Mouse (Mus musculus) ES-Bruce4 (cell line): ENCODE measurements around the gene Heatr4. TPM values are rescaled to one million over a fixed set of nuclear protein-coding genes. Genes with fewer than 3 reads are reported as not detected.
"Not testable (repeated sequence)": the region's sequence is repeated elsewhere in the genome, so short reads cannot be mapped to it uniquely, and the experiment has no call there.

ENCODE experiments used
- H3K27ac ChIP-seq: 2 replicates; pipeline ENCODE4 v1.5.1; 2012; ENCODE audit warnings: low read length, inconsistent platforms; ENCODE audit not compliant: insufficient read depth
- H3K27me3 ChIP-seq: 2 replicates; pipeline ENCODE4 v1.6.1; 2012; ENCODE audit warnings: mild to moderate bottlenecking, low read length, inconsistent platforms; ENCODE audit not compliant: control insufficient read depth, poor library complexity, insufficient read depth, severe bottlenecking
- H3K36me3 ChIP-seq: 2 replicates; pipeline ENCODE4 v1.6.1; 2012; ENCODE audit warnings: inconsistent platforms, mild to moderate bottlenecking, low read length, moderate library complexity; ENCODE audit not compliant: control insufficient read depth, poor library complexity, insufficient read depth, severe bottlenecking
- H3K4me1 ChIP-seq: one replicate; pipeline ENCODE4 v1.8.1; 2011; ENCODE audit warnings: low read length; ENCODE audit not compliant: control insufficient read depth, insufficient read depth
- H3K4me3 ChIP-seq: 2 replicates; pipeline ENCODE4 v1.5.1; 2011; ENCODE audit warnings: low read depth, mild to moderate bottlenecking, low read length
- H3K9ac ChIP-seq: 2 replicates; pipeline ENCODE4 v1.6.1; 2012; ENCODE audit warnings: low read depth, mild to moderate bottlenecking, inconsistent platforms; ENCODE audit not compliant: poor library complexity, severe bottlenecking
- H3K9me3 ChIP-seq: replicated peaks from 2 replicates; pipeline ENCODE4 v1.6.1; 2012; ENCODE audit warnings: mild to moderate bottlenecking, low read length, inconsistent platforms; ENCODE audit not compliant: control insufficient read depth, poor library complexity, insufficient read depth, severe bottlenecking
- CTCF ChIP-seq: IDR thresholded peaks from one replicate; pipeline ENCODE4 v1.8.1; 2011; ENCODE audit warnings: low read depth, low read length
- EP300 ChIP-seq: IDR thresholded peaks from 2 replicates; pipeline ENCODE4 v1.6.1; 2011; ENCODE audit warnings: low read depth, low read length; ENCODE audit not compliant: insufficient read depth
- POLR2A ChIP-seq: IDR thresholded peaks from one replicate; pipeline ENCODE4 v1.8.1; 2011; ENCODE audit warnings: low read length; ENCODE audit not compliant: insufficient read depth
- polyA plus RNA-seq: library from polyadenylated mRNA; stranded (reverse); fragments of >200 nt; gene quantifications from 2 replicates; pipeline ENCODE4 v1.2.4, GENCODE M21; 2011; ENCODE audit warnings: low read depth; ENCODE audit not compliant: missing spikeins, insufficient read depth, insufficient read length

Gene Heatr4
- polyA plus RNA-seq, 1 experiment: not detected

DNA sequence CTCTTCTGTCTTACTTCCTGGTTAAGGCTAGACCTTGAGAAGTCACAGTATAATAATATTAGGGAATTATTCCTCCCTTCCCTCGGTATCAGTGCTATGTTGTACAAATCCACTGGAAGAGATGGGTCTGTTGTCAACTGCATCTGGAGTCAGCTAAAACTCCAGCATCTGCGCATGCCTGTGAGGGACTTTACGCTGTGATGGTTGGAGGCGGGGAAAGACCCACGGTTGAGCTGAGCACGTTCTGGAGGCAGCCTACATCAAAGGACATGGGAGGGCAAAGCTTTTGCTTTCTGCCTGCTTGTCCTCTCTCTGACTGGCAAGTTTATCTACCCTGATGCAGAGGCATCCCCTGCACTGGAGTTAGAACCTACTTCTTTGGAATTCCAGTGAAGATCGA is 41.2 kb upstream of the Heatr4 start:
- Histone ChIP-seq H3K4me1 (no peaks in the 10 kb centered on the region), H3K4me3 (no peak overlapping the region), H3K27ac (no peak overlapping the region), H3K9ac (no peak overlapping the region), H3K27me3 (no peaks in the 10 kb centered on the region), H3K36me3 (no peaks in the 10 kb centered on the region), H3K9me3 (peaks cover 33% of the 10 kb centered on the region)
- TF ChIP-seq EP300 (no peak), POLR2A (no peak), CTCF (no peak)

DNA sequence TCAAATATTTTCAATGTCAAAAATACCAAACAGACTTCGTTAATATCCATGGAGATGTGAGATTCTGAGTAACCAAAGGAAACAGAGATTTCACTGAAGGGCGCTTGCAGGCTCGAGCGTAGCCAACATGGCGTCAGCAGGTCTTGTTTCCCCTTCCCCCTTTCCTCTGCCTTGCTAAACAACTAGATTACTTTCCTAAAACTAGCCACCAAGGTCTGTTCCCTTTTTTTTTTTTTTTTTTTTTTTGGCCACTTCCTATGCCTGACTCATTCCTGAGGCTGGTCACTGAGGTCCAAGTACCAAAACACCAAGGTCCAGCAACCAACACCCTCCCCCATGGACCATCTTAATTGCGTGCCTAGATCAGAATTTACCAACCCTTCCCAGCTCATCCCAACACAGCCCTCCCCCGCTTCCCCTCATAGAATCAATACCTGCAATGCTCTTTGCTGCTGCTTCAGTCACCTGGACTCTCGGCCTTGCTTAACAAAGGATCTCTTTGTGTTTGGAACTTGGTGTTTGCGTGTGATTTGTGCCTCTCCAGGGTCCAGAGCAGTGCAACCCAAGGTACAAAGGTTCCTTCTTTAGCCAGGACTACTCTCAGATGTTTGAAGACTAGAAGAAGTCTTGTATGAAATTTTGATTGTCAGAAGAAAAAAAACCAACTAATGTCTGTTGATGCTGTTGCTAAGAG is 38.5 kb upstream of the Heatr4 start:
- Histone ChIP-seq H3K36me3 (no peaks in the 10 kb centered on the region), H3K9ac (no peak overlapping the region), H3K27ac (no peak overlapping the region), H3K9me3 (peaks cover 30% of the 10 kb centered on the region), H3K27me3 (no peaks in the 10 kb centered on the region; the same call in 1 of the 2 replicates), H3K4me3 (no peak overlapping the region), H3K4me1 (no peaks in the 10 kb centered on the region)
- TF ChIP-seq POLR2A (no peak), CTCF (no peak), EP300 (no peak)

DNA sequence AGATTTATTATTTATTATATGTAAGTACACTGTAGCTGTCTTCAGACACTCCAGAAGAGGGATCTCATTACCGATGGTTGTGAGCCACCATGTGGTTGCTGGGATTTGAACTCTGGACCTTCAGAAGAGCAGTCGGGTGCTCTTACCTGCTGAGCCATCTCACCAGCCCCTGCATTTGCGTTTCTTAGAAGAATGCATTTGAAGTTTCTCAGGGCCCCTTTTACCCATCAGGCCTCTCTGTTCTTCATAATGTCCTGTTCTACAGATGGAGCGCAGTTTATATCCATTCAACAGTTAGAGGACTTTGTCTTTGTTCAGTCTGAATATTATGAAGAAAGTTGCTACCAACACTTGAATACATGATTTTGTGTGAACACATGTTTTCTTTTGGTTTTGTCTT is 37.6 kb upstream of the Heatr4 start:
- not testable (repeated sequence) for H3K4me3 ChIP-seq, H3K4me1 ChIP-seq, H3K27ac ChIP-seq, H3K27me3 ChIP-seq, H3K36me3 ChIP-seq, H3K9ac ChIP-seq
- H3K9me3 ChIP-seq: peaks cover 22% of the 10 kb centered on the region

DNA sequence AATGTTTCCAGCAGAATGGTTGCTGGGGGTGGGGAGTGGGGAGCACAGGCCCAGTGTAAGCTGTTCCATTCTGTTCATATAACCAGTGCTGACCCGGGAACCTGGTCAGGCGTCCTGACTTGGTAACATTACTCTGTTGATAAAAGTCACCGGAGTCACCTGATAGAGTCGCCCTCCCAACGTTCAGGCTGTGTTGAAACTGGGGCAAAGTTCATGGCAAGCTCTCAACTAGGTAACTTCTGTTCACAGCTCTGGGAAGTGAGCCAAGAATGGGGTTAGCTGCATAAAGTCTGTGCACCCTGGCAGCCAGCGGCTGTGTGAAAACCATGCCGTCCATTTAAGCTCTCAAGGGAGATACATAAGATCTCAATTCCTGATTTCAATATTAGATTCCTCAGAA is 35.9 kb upstream of the Heatr4 start:
- not testable (repeated sequence) for H3K4me3 ChIP-seq, H3K27ac ChIP-seq, H3K9ac ChIP-seq, H3K4me1 ChIP-seq, H3K27me3 ChIP-seq, H3K36me3 ChIP-seq
- H3K9me3 ChIP-seq: peaks cover 12% of the 10 kb centered on the region

DNA sequence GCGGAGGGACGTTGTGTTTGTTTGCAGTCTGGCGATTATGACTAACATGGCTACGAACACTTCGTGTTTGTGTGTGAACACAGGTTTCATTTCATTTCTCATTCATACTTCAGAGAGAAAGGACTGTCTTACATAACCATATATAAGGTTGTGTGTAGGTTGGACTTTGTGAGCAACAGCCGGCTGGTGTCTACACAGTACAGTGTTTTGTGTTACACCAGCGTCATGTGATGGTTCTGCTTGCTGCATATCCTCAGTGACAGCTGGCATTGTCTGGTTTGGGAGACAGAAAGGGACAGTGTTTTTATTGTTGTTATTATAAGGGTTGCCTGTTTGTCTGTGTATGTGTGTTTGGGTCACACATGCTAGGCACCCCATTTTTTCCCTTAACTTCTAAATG is 29.0 kb upstream of the Heatr4 start:
- no peak overlapping the region for H3K27ac ChIP-seq

DNA sequence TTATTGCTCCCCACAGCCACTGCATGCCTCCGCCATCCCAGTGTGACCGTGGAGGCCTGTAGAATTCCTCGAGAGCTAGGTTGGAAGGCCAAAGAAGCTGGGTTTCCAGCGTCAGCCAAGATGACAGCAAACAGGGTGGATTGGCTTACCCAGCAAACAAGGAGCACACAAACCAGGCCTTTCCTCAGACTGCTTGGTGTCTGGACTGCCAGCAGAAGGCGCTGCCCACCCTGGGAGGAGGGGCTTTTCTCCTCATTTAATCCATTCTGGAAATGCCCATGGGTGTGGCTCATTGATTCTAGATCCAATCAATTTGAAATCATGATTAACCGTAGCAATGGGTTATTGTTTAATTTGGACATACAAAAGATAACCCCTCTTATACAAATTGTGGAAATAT is 28.5 kb upstream of the Heatr4 start:
- no peaks in the 10 kb centered on the region; the same call in 1 of the 2 replicates for H3K9me3 ChIP-seq
- H3K27me3 ChIP-seq: peaks cover 4% of the 10 kb centered on the region; the same call in 1 of the 2 replicates
- TF ChIP-seq CTCF: peak; percentile 71
- TF ChIP-seq EP300: no peak
- TF ChIP-seq POLR2A: no peak
- peaks cover 1% of the 10 kb centered on the region for H3K4me1 ChIP-seq
- H3K27ac ChIP-seq: no peak overlapping the region
- no peaks in the 10 kb centered on the region; the same call in 1 of the 2 replicates for H3K36me3 ChIP-seq
- H3K4me3 ChIP-seq: no peak overlapping the region
- no peak overlapping the region for H3K9ac ChIP-seq

More for the DNA sequence above, 29.0 kb upstream of the Heatr4 start:
- Histone ChIP-seq H3K27me3 (peaks cover 4% of the 10 kb centered on the region; the same call in 1 of the 2 replicates), H3K4me3 (no peak overlapping the region), H3K36me3 (no peaks in the 10 kb centered on the region; the same call in 1 of the 2 replicates), H3K9ac (no peak overlapping the region), H3K4me1 (peaks cover 1% of the 10 kb centered on the region), H3K9me3 (no peaks in the 10 kb centered on the region)
- TF ChIP-seq CTCF (no peak), POLR2A (no peak), EP300 (no peak)
